Mouse (Mus musculus) midbrain, embryonic 15.5 days (tissue): Measurements from ENCODE around the gene Dbt. TPM values are rescaled to one million over a fixed set of nuclear protein-coding genes. Genes with fewer than 3 reads are reported as not detected.
"Not testable (repeated sequence)": the region's sequence is repeated elsewhere in the genome, so short reads cannot be mapped to it uniquely, and the experiment has no call there.

ENCODE experiments used
- ATAC-seq: fragments of 200-750 bp; cut with Nextera tagmentation; replicated peaks from 2 replicates; pipeline ENCODE4 v1.8.0; 2017; ENCODE audit warnings: moderate TSS enrichment
- H3K27ac ChIP-seq: fragments of 300-500 bp; sonication (generic); 2 replicates; pipeline ENCODE4 v1.5.1; 2015; ENCODE audit warnings: mild to moderate bottlenecking, inconsistent platforms
- H3K27me3 ChIP-seq: fragments of 300-500 bp; sonication (generic); replicated peaks from 2 replicates; pipeline ENCODE4 v1.6.1; 2015; ENCODE audit warnings: inconsistent platforms
- H3K36me3 ChIP-seq: fragments of 300-500 bp; sonication (generic); replicated peaks from 2 replicates; pipeline ENCODE4 v1.6.1; 2015; ENCODE audit warnings: inconsistent platforms
- H3K4me1 ChIP-seq: fragments of 300-500 bp; sonication (generic); 2 replicates; pipeline ENCODE4 v1.6.1; 2015; ENCODE audit warnings: inconsistent platforms
- H3K4me2 ChIP-seq: fragments of 300-500 bp; sonication (generic); 2 replicates; pipeline ENCODE4 v1.6.1; 2015; ENCODE audit warnings: inconsistent platforms, mild to moderate bottlenecking, moderate library complexity
- H3K4me3 ChIP-seq: fragments of 300-500 bp; sonication (generic); 2 replicates; pipeline ENCODE4 v1.5.1; 2015; ENCODE audit warnings: mild to moderate bottlenecking, inconsistent platforms
- H3K9ac ChIP-seq: fragments of 300-500 bp; sonication (generic); 2 replicates; pipeline ENCODE4 v1.6.1; 2015; ENCODE audit warnings: mild to moderate bottlenecking, inconsistent platforms
- H3K9me3 ChIP-seq: fragments of 300-500 bp; sonication (generic); 2 replicates; pipeline ENCODE4 v1.6.1; 2016; ENCODE audit warnings: inconsistent platforms
- WGBS: fragments of 180-500 bp; shearing (Covaris S2); methylation state at CpG from one replicate; pipeline ENCODE4 v1.1.7; 2015; ENCODE audit warnings: mixed read lengths; 5-methylcytosine and 5-hydroxymethylcytosine counted together
- polyA plus RNA-seq: library from polyadenylated mRNA; unstranded; fragments of >200 nt; fragmentation: Nextera tagmentation; extraction: Ambion mirVana; gene quantifications from 2 replicates; pipeline ENCODE4 v1.2.1, GENCODE M21; 2015

The Dbt gene
- polyA plus RNA-seq, 1 experiment from 2014 or later = 12.4 TPM

GRCm38 (mm10) chr3:116561315-116561714 is 48.4 kb downstream of the Dbt start:
- 96% methylated on average over 14 of the region's 14 CpGs for WGBS
- H3K9me3 ChIP-seq, H3K4me3 ChIP-seq, H3K27me3 ChIP-seq, H3K4me2 ChIP-seq, H3K4me1 ChIP-seq, ATAC-seq, H3K27ac ChIP-seq, H3K9ac ChIP-seq, H3K36me3 ChIP-seq: not testable (repeated sequence)

GRCm38 (mm10) chr3:116562408-116563094 is 49.7 kb downstream of the Dbt start, which contains the start of gene Lrrc39:
Gene Lrrc39, plus strand, starts transcription at chr3:116562973.
- no peak within 1 kb of the TSS for H3K4me2 ChIP-seq
- H3K27me3 ChIP-seq = no peaks in the 10 kb centered on the region
- H3K4me3 ChIP-seq = no peak within 1 kb of the TSS
- no peak within 1 kb of the TSS for H3K9ac ChIP-seq
- H3K36me3 ChIP-seq = no peaks in the 10 kb centered on the region
- no peak within 1 kb of the TSS for H3K27ac ChIP-seq
- ATAC-seq = no peak
- H3K4me1 ChIP-seq = no peaks in the 10 kb centered on the region
- 78% methylated on average over 7 of the region's 7 CpGs for WGBS
- H3K9me3 ChIP-seq = no peaks in the 10 kb centered on the region

GRCm38 (mm10) chr3:116563095-116563492 is 50.2 kb downstream of the Dbt start:
- Histone ChIP-seq H3K9me3 (no peaks in the 10 kb centered on the region), H3K4me2 (no peak overlapping the region), H3K9ac (no peak overlapping the region), H3K4me3 (no peak overlapping the region), H3K4me1 (no peaks in the 10 kb centered on the region), H3K36me3 (no peaks in the 10 kb centered on the region), H3K27me3 (no peaks in the 10 kb centered on the region), H3K27ac (no peak overlapping the region)
- no peak for ATAC-seq
- 89% methylated on average over 7 of the region's 7 CpGs for WGBS

- no peaks in the 10 kb centered on the region for H3K9me3 ChIP-seq
- H3K9ac ChIP-seq = no peak overlapping the region
- H3K27ac ChIP-seq = no peak overlapping the region
- no peaks in the 10 kb centered on the region for H3K4me1 ChIP-seq
- 80% methylated on average over 2 of the region's 2 CpGs for WGBS
- H3K4me3 ChIP-seq = no peak overlapping the region
- H3K27me3 ChIP-seq = no peaks in the 10 kb centered on the region
- no peak for ATAC-seq
- no peak overlapping the region for H3K4me2 ChIP-seq
- no peaks in the 10 kb centered on the region for H3K36me3 ChIP-seq
These were observed 57.8 kb downstream of the Dbt start for GRCm38 (mm10) chr3:116570628-116571027.

- Histone ChIP-seq H3K4me3 (no peak overlapping the region), H3K4me2 (no peak overlapping the region), H3K36me3 (peaks cover 8% of the 10 kb centered on the region; the same call in 1 of the 2 replicates), H3K9ac (no peak overlapping the region), H3K27me3 (no peaks in the 10 kb centered on the region), H3K4me1 (no peaks in the 10 kb centered on the region), H3K9me3 (no peaks in the 10 kb centered on the region), H3K27ac (no peak overlapping the region)
- no peak for ATAC-seq
- 66% methylated on average over 3 of the region's 3 CpGs for WGBS
These were observed 64.4 kb downstream of the Dbt start for GRCm38 (mm10) chr3:116577286-116577685.

GRCm38 (mm10) chr3:116582201-116582600 is 69.3 kb downstream of the Dbt start:
- Histone ChIP-seq H3K36me3 (peaks cover 38% of the 10 kb centered on the region), H3K27ac (no peak overlapping the region), H3K4me2 (no peak overlapping the region), H3K9ac (no peak overlapping the region), H3K4me1 (no peaks in the 10 kb centered on the region), H3K4me3 (no peak overlapping the region), H3K9me3 (no peaks in the 10 kb centered on the region), H3K27me3 (no peaks in the 10 kb centered on the region)
- WGBS = 98% methylated on average over 9 of the region's 9 CpGs
- ATAC-seq = no peak

GRCm38 (mm10) chr3:116594076-116594727 is 81.3 kb downstream of the Dbt start:
- Histone ChIP-seq H3K9me3 (no peaks in the 10 kb centered on the region), H3K4me1 (peaks cover 18% of the 10 kb centered on the region), H3K27ac (peak overlapping the region; percentile 91), H3K4me3 (peak overlapping the region; percentile 97), H3K4me2 (peak overlapping the region; percentile 48), H3K36me3 (peaks cover 13% of the 10 kb centered on the region), H3K27me3 (no peaks in the 10 kb centered on the region), H3K9ac (peak overlapping the region; percentile 79)
- WGBS = 2% methylated on average over 22 of the region's 22 CpGs
- peak; percentile 89 for ATAC-seq

- peak within 1 kb of the TSS; percentile 86 for H3K4me2 ChIP-seq
- H3K27me3 ChIP-seq = no peaks in the 10 kb centered on the region
- no peaks in the 10 kb centered on the region for H3K9me3 ChIP-seq
- under 1% methylated on average over 65 of the region's 65 CpGs for WGBS
- H3K36me3 ChIP-seq = peaks cover 5% of the 10 kb centered on the region
- peak within 1 kb of the TSS; percentile 91 for H3K27ac ChIP-seq
- H3K9ac ChIP-seq = peak within 1 kb of the TSS; percentile 79
- peaks cover 18% of the 10 kb centered on the region for H3K4me1 ChIP-seq
- peak; percentile 99 for ATAC-seq
- H3K4me3 ChIP-seq = peak within 1 kb of the TSS; percentile 97
These were observed 82.1 kb downstream of the Dbt start, which contains the start of gene Sass6 for GRCm38 (mm10) chr3:116594728-116595602. Gene Sass6, plus strand, starts transcription at chr3:116594982.

GRCm38 (mm10) chr3:116595603-116595991 is 82.7 kb downstream of the Dbt start:
- Histone ChIP-seq H3K4me1 (peaks cover 18% of the 10 kb centered on the region), H3K36me3 (peaks cover 5% of the 10 kb centered on the region), H3K4me2 (peak overlapping the region; percentile 86), H3K27me3 (no peaks in the 10 kb centered on the region), H3K4me3 (peak overlapping the region; percentile 97), H3K27ac (no peak overlapping the region), H3K9ac (peak overlapping the region; percentile 62), H3K9me3 (no peaks in the 10 kb centered on the region)
- WGBS = 10% methylated on average over 10 of the region's 10 CpGs
- no peak for ATAC-seq

Other genes with a start within 250 kb of the Dbt start
- gene Cdc14a, start 89.0 kb upstream of the Dbt start, polyA plus RNA-seq = 3.3 and 4.4 TPM in 2 replicates
- 112 and 115 TPM in 2 replicates for gene Rtca, start 4.9 kb upstream of the Dbt start, polyA plus RNA-seq
- gene Lrrc39, start 49.9 kb downstream of the Dbt start, polyA plus RNA-seq = 0.35 and 0.50 TPM in 2 replicates
- gene Sass6, start 81.9 kb downstream of the Dbt start, polyA plus RNA-seq = 12.5 and 13.9 TPM in 2 replicates
- 23.9 and 31.3 TPM in 2 replicates for gene Trmt13, start 101.5 kb downstream of the Dbt start, polyA plus RNA-seq
- gene Mfsd14a, start 149.6 kb downstream of the Dbt start, polyA plus RNA-seq = 62.9 and 64.0 TPM in 2 replicates
- not detected in 2 replicates for gene Gm43191, start 168.2 kb downstream of the Dbt start, polyA plus RNA-seq
- gene Slc35a3, start 199.8 kb downstream of the Dbt start, polyA plus RNA-seq = 8.1 and 8.5 TPM in 2 replicates